Mouse (Mus musculus) T-helper 2 cell (primary cell): ENCODE results near the gene Lin52.
"Not testable (repeated sequence)": the region's sequence is repeated elsewhere in the genome, so short reads cannot be mapped to it uniquely, and the experiment has no call there.

Source experiments
- in situ Hi-C: fragments of 300-600 bp; cut with MboI, MseI; formaldehyde crosslinking; loops from one replicate; pipeline ENCODE4 v1.15.1; 2025; ENCODE audit warnings: high pct_unique_total_duplicates

Lin52 gene

DNA sequence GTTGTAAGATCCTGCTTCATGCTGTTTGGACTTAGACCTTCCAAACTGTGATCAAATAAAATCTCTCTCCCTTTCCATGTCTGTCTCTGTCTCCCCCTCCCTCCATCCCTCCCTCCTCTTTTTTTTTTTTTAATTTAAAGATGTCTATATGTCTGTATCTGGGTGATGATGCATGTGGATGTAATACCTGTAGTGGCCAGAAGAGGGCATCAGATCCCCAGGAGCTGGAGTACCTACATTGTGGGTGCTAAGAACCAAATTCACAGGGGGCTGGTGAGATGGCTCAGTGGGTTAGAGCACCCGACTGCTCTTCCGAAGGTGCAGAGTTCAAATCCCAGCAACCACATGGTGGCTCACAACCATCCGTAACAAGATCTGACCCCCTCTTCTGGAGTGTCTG, 88.3 kb downstream of the Lin52 start:
- in situ Hi-C loops = not testable (repeated sequence)

GRCm38 (mm10) chr12:84541391-84541958, 90.3 kb downstream of the Lin52 start:
- in situ Hi-C loops = no loop called here

- in situ Hi-C loops = no loop called here
Observed at GRCm38 (mm10) chr12:84546028-84546427, 94.8 kb downstream of the Lin52 start.

DNA sequence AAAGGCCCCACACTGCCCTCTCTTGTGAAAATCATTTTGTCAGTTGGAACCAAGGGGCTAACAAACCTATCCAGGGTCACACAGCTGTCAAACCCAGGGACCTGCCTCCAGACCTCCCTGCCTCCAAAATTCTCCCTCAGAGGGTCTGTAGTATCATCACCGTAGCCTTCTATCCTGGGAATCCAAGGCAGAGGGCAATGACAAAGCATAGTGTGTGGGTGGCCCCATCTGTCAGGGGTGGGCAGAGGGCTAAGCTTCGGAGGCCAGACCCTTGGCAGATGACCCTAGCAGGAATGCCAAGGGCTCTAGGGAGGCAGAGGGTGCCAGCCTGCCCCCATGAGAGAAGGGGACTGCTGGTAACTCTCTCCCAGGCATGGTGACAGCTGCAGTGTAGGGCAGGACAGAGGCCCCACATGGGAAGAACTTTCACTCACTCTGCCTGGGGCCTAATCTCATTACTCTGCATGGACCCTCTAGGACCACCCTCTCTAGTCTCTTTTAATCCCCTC, 95.4 kb downstream of the Lin52 start:
- in situ Hi-C loops = no loop called here

DNA sequence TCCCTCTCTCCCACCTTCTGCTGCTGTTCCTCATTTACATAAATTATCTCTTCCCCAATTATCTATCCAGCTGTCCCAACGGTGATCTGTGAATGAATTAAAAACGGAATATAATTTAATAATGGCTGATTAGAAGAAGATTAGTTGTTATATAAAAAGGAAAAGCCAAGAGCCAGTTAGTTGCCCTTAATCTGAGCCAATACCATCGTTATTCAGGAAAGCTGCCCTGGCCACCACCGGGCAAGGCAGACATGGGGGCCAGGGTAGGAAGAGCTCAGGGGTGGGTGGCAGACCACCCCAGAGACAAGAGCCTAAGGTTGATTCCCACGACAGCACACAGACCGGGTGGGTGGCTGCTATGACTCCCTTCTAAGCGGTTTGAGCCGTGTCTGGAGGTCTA, 97.0 kb downstream of the Lin52 start:
- in situ Hi-C loops = no loop called here

GRCm38 (mm10) chr12:84555218-84555617, 104.0 kb downstream of the Lin52 start:
- in situ Hi-C loops = no loop called here

DNA sequence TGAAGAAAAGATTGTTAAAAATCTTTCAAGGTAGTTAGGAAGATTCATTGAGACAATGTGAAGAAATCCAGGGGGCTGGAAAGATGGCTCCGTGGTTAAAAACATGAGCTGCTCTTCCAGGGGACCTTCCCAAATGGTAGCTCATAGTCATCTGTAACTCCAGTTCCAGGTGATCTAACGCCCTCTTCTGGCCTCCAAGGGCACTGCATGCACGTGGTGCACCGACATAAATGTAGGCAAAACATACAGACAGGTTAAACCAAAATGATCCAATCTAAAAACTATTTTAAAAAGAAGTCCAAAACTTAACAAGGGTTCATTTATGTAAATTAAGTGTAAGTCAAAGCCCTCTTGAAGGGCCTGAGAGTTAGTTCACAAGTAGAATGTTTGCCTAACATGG, 111.3 kb downstream of the Lin52 start:
- in situ Hi-C loops = no loop called here

DNA sequence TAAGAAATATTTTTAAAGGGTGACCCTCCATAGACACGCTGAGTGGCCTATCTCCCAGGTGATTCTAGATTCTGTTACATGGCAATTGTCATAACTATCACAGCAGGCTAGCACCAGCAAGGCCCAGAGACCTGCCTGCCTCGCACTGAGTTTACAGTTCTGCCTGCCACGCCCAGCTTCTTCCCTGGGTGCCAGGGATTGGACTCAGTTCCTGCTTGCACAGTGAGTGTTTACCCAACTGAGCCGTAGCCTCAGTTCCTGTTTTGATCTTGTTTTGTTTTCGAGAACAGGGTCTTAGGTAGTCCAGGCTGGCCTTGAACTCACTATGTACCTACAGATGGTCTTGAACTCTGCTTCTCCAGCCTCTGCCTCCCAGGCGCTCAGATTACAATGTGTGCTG, 116.4 kb downstream of the Lin52 start:
- in situ Hi-C loops = no loop called here

DNA sequence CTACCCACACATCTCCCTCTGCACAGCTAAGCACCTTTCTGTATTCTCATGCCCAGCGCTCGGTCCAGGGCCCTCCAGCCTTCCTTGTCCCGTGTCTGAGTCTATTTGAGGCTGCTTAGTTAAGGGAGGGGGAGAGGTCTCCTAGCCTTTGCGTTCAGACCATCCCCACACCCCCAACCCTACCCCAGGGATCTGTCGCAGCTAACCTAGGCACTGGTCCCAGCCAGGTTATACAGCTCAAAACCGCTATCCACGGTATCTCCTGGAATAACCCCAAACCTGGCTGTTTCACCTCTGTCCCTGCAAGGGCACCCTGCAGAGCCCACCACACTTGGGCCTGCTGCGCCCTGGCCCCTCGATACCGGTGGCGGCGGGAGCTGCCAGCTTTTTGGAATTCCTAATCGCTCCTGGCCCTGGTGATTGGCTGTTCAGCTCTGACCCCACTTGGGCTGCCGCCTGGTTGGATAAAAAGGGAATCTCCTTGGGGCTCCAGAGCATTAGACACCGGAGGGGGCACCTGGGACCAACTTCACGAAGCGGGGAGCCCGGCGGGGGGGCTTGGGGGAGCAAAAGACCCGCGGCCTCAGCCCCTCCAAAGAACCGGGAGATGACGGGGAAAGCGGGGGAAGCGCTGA, 118.2 kb downstream of the Lin52 start, which contains the start of gene Vsx2:
Gene Vsx2 (plus strand): TSS at position 427 of the 635 bp plus-strand sequence.
- in situ Hi-C loops = no loop called here

DNA sequence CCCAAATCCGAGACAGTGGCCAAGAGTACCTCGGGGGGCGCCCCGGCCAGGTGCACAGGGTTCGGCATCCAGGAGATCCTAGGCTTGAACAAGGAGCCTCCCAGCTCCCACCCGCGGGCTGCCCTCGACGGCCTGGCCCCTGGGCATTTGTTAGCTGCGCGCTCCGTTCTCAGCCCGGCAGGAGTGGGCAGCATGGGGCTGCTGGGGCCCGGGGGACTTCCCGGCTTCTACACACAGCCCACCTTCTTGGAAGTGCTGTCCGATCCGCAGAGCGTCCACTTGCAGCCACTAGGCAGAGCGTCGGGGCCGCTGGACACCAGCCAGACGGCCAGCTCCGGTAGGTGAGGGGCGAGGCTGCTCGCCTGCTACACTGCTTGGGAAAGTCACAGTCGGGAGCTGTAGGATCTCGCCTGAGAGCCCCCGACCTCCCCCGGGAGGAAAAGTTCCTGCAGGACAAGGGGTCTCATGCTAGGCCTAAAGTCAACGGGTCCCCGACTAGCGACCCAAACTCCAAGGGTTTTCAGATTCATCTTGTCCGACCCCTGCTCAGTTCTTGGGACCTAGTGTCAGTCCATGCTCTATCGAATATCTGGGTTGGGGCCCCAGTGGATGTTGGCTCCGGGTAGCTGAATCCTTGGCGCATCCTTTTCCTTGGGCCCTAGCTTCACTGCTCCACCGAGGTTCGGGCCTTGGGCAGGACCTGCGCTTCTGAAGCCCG, 118.9 kb downstream of the Lin52 start:
- in situ Hi-C loops = no loop called here

- in situ Hi-C loops = no loop called here
Observed at GRCm38 (mm10) chr12:84570694-84571415, 119.6 kb downstream of the Lin52 start.

DNA sequence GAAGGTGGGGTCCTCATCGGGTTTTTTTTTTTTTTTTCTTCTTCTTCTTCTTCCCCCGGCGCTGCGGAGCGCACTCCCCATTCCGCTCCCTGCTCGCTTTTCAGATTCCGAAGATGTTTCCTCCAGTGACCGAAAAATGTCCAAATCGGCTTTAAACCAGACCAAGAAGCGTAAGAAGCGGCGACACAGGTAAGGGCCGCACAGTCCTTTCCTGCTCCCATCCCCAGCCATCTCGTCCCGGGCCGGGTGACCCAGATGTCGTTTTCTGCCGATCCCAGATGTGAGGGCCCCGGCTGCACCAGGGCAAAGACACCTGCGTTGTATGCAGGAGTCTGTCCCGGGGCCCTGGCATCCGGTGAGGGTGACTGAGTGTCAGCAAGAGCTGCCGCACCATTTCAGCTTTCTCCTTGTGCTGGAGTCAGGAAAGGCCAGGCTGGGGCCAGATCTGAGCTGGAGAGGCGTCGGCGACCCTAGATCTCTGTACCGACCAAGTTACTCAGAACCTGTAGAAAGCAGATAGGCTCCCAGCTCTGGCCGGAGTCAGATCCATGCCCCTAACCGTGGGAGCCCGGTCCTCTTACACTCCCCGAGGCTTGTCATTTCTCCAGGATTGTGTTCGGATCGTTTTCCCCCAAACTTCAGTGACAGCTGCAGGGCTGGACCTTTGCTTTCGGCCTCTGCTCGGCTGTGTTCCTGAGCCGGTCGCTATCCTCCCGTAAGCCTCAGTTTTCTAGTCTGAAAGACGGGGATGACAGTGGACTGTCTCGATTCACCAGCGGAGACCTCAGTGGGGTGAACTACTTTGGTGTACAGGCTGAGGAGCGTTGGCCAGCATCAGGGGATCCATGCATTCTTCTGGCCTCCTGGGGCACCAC, 120.5 kb downstream of the Lin52 start:
- in situ Hi-C loops = no loop called here

- in situ Hi-C loops = no loop called here
Observed at GRCm38 (mm10) chr12:84572341-84572720, 121.1 kb downstream of the Lin52 start.

- in situ Hi-C loops = no loop called here
Observed at GRCm38 (mm10) chr12:84573094-84573493, 121.9 kb downstream of the Lin52 start.

DNA sequence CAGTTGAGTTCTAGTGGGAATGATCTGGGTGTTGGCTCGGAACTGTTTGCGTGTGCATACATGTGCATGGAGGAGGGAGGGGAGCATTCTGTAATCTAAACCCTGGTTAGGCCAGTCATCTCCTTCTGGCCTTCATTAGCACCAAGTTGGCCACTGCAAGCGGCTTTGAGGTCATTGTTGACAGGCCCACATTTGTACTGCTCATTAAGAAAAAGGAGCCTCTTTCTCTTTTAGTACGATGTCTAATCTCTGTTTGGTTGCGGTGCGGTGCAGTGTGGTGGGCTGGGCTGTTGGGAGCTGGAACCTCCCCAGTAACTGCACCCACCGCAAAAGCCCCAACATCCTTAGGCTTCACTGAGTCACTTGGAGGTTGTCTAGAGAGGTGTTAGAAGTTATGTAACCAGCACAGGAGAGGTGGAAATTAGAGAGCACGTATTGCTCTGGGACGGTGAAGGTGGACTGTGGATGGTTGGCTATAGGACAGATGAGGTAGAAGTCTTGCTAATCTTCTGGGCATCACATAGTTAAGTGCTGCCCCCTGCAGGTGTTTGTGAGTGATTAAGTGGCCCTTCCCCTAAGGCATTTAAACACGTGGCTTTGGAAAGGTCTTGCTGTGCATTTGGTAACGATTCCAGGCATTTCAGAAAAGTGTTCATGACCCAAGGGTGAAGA, 126.7 kb downstream of the Lin52 start:
- in situ Hi-C loops = no loop called here

- in situ Hi-C loops = no loop called here
Observed at GRCm38 (mm10) chr12:84578440-84578770, 127.2 kb downstream of the Lin52 start.

GRCm38 (mm10) chr12:84581285-84581684, 130.1 kb downstream of the Lin52 start:
- in situ Hi-C loops = no loop called here

GRCm38 (mm10) chr12:84589825-84590761, 138.9 kb downstream of the Lin52 start:
- in situ Hi-C loops = no loop called here
